Mouse (Mus musculus): Measurements from ENCODE around the gene Gm28269.

Gm28269 gene

DNA sequence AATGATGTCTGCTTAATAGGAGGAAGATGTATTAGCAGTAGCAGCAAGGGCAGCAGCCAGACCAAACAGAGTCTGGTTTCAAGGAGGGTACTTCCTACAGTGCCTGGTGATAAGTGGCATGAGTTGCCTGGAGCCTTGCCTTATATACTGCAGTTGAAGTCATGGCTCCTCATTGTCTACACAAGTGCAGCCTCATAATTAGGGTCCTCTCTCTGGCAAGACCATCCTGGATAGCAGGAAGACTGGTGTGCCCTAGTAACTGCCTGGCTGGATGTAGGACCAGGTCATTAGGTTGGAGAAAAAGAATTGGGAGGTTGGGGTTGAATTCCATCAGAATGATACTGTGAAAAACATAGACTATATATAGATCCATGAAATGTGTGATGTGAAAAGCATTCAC is at the start of gene Gm28269:
Gene Gm28269, minus strand, starts transcription at position 101 of the 400 bp plus-strand sequence.
- no peak for DNase-seq (ENCODE audit: low read depth, low spot score)

DNA sequence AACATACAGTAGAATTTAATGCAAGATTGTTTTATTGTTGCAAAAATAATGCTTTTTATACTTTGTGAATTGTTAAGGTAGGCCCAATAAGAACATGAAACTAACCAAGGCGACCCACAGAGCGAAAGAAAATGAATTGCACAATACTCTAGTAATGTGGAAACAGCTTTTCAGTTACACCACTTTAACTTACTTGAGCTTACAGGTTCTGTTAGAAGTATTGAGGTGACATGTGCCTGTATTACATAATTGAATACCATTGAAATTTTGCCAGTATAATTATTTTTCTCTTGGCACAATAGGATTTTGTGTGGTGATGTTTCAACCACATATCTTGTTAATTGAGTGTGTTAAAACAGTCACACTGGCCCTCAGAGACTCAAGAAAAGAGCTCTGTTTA is 28.0 kb downstream of the Gm28269 start:
- DNase-seq (ENCODE audit: low read depth, low spot score), result no peak

DNA sequence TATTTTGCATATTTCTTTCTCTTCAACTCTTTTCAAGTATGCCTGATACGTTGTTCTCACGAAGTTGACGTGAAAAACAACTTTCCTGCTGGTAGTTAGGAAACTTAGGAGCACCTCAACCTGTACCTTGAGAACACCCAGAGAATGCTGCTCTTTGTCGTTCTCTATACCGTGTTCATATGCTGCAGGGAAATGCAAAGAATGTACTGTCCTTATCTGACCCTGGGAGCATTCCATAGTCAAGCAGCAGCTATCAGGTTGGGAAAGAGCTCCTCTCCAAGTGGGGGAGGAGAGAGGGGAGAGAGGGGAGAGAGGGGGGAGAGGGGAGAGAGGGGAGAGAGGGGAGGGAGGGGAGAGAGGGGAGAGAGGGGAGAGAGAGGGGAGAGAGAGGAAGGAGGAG is 29.6 kb downstream of the Gm28269 start:
- DNase-seq (ENCODE audit: low read depth, low spot score), result no peak

GRCm38 (mm10) chrX:21714829-21715228 is 30.1 kb downstream of the Gm28269 start, which contains the start of gene Slc6a14:
Gene Slc6a14, plus strand, starts transcription at chrX:21714896.
- no peak for DNase-seq (ENCODE audit: low read depth, low spot score)

- no peak for DNase-seq (ENCODE audit: low read depth, low spot score)
Measured at GRCm38 (mm10) chrX:21704470-21704869, 40.4 kb downstream of the Gm28269 start.

DNA sequence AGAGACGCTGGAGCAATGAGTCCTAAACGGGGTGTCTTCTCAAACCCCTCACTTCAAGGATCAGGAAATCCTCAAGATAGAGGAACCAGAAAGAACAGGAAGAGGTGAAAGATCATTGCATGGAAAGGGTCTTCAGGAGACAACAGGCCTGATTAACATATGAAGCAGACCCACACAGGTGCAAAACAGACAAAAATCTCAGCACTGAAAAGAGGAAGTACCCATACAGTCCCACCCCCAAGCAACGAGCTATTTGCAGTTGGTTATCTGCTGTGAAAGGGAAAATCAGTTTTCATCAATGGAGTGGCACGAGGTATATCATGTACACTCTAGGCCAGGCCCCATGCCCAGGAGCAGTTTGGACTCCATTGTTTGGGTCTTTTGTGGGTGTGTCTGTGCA is 43.3 kb downstream of the Gm28269 start:
- DNase-seq (ENCODE audit: low read depth, low spot score), result no peak

DNA sequence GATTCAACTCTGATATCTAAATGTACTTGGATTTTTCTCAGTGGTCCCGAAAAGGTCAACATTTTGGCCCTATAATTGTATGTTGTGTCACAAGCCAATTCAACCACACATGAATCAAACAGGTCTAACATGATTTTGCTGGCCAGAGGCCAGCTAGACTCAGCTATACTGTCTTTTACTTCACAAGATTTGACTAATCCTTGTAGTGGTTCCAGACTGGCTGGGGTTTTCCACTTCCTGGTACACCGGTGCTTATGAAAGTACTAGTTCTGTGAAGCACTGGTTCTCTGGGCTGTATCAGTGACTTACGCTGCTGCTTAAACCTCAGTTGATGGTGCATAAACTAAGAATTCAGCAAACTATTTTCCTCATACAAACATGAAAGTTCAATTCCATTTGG is 49.2 kb downstream of the Gm28269 start:
- no peak for DNase-seq (ENCODE audit: low read depth, low spot score)

GRCm38 (mm10) chrX:21695220-21695619 is 49.7 kb downstream of the Gm28269 start:
- DNase-seq (ENCODE audit: low read depth, low spot score), result no peak

Measured in brain, adult 2 months (tissue).